Mouse (Mus musculus) leukemia stem cell, adult 10-12 weeks (primary cell): Measurements from ENCODE around the gene Spp1. TPM values are rescaled to one million over a fixed set of nuclear protein-coding genes. Genes with fewer than 3 reads are reported as not detected.

ENCODE experiments used
- polyA plus RNA-seq: library from polyadenylated mRNA; stranded (reverse); fragments of >175 nt; gene quantifications from 2 replicates; pipeline ENCODE4 v1.2.3, GENCODE M21; 2012; ENCODE audit warnings: low replicate concordance

Gene Spp1
- not detected in 2 replicates for polyA plus RNA-seq

GRCm38 (mm10) chr5:104434835-104435301 lies at the start of gene Spp1:
TSS of gene Spp1 (plus strand) at chr5:104435118.

GRCm38 (mm10) chr5:104458832-104459705 lies 24.2 kb downstream of the Spp1 start, which contains the start of gene Pkd2:
TSS of gene Pkd2 (plus strand) at chr5:104459450.

Other genes starting within 250 kb of the Spp1 start
- gene Dmp1, start 232.5 kb upstream of the Spp1 start, polyA plus RNA-seq: not detected in 2 replicates
- not detected in 2 replicates for gene Ibsp, start 135.9 kb upstream of the Spp1 start, polyA plus RNA-seq
- gene Mepe, start 109.8 kb upstream of the Spp1 start, polyA plus RNA-seq: not detected in 2 replicates
- 0.49 and 1.0 TPM in 2 replicates for gene Pkd2, start 24.3 kb downstream of the Spp1 start, polyA plus RNA-seq
- gene BC005561, start 73.2 kb downstream of the Spp1 start, polyA plus RNA-seq: 0.63 and 1.0 TPM in 2 replicates